In genomic region chr16:10310507-10310906, GRCm38 (mm10) we compare ENCODE assay signal across 27 mouse cellular contexts. TPM values are rescaled to one million over a fixed set of nuclear protein-coding genes. Genes with fewer than 3 reads are reported as not detected.
DNase-seq lines count a peak whose midpoint lies in the region; ATAC-seq lines count a peak whose summit lies in the region.
"Had no signal": no experiment of that assay in that cellular context is flagged by ENCODE, and none has a peak within 500 bp of the region (broad histone marks: within the 10 kb centered on the region; RNA-seq: fewer than 3 reads in every experiment).

No protein-coding gene starts in this region.

- H3K27me3 ChIP-seq in heart, embryonic 11.5 days (ENCODE audit: control insufficient read depth, insufficient read depth, low read length) = no peaks in the 10 kb centered on the region
- no peaks in the 10 kb centered on the region for H3K27me3 ChIP-seq in heart, embryonic 16.5 days (ENCODE audit: control insufficient read depth, insufficient read depth, low read length)
- no peaks in the 10 kb centered on the region; the same call in 1 of the 2 replicates for H3K27me3 ChIP-seq in kidney, embryonic 16.5 days (ENCODE audit: insufficient read depth, low read length)
- H3K27me3 ChIP-seq: intestine, embryonic 15.5 days; lung, embryonic 15.5 days had no signal

- no peak overlapping the region for H3K4me3 ChIP-seq in heart, embryonic 11.5 days (ENCODE audit: low read depth, low read length)
- peak overlapping the region; percentile 7; the same call in 1 of the 2 replicates for H3K4me3 ChIP-seq in heart, embryonic 16.5 days (ENCODE audit: low read length)
- no peak overlapping the region for H3K4me3 ChIP-seq in kidney, embryonic 16.5 days (ENCODE audit: low read length)
- H3K4me3 ChIP-seq: forebrain, embryonic 13.5 days; hindbrain, embryonic 12.5 days; intestine, embryonic 15.5 days; midbrain, embryonic 10.5 days; midbrain, embryonic 15.5 days had no signal

- intact Hi-C loops in heart, postnatal 14 days (cut with DNase I) = no loop called here

- 0 out of 2 replicates have a peak overlapping the region, but pooled peaks have one; percentile 70 for H3K27ac ChIP-seq in heart, embryonic 11.5 days (ENCODE audit: low read depth, low read length)
- peak overlapping the region; percentile 88 for H3K27ac ChIP-seq in heart, embryonic 16.5 days (ENCODE audit: low read length)
- H3K27ac ChIP-seq in kidney, embryonic 16.5 days (ENCODE audit: low read length) = no peak overlapping the region
- H3K27ac ChIP-seq: forebrain, embryonic 13.5 days; hindbrain, embryonic 12.5 days; hindbrain, postnatal 0 days; intestine, embryonic 15.5 days; liver, embryonic 14.5 days; midbrain, embryonic 10.5 days; midbrain, embryonic 15.5 days had no signal

- no peaks in the 10 kb centered on the region for H3K9me3 ChIP-seq in heart, embryonic 11.5 days (replicated peaks; ENCODE audit: control insufficient read depth, low read length)
- no peaks in the 10 kb centered on the region for H3K9me3 ChIP-seq in heart, embryonic 16.5 days (replicated peaks; ENCODE audit: control insufficient read depth, low read length)
- H3K9me3 ChIP-seq in kidney, embryonic 16.5 days (ENCODE audit: low read length) = no peaks in the 10 kb centered on the region
- H3K9me3 ChIP-seq: forebrain, embryonic 13.5 days; hindbrain, embryonic 12.5 days; intestine, embryonic 15.5 days; lung, embryonic 15.5 days; midbrain, embryonic 10.5 days; midbrain, embryonic 15.5 days had no signal

- ATAC-seq in heart, embryonic 11.5 days (replicated peaks; ENCODE audit: insufficient number of reproducible peaks, low FRiP score, low TSS enrichment) = no peak
- ATAC-seq in heart, embryonic 16.5 days (replicated peaks; ENCODE audit: extremely low read depth, insufficient read depth, low FRiP score) = no peak
- no peak for ATAC-seq in kidney, embryonic 16.5 days (ENCODE audit: low FRiP score, low TSS enrichment)
- ATAC-seq: CD4-positive, CD25-positive, alpha-beta regulatory T cell, adult 4 months; forebrain, embryonic 13.5 days; hindbrain, postnatal 0 days; intestine, embryonic 15.5 days; midbrain, embryonic 15.5 days had no signal

- peak; percentile 38 to 40 for DNase-seq in heart, adult 18-20 months
- DNase-seq in heart, postnatal 14 days = no peak
- peak; percentile 48 for DNase-seq in heart, adult 8-10 months (ENCODE audit: low spot score)
- DNase-seq in layer of hippocampus, adult 9-11 months = no peak
- DNase-seq: adrenal gland, postnatal 14 days; cerebellum, adult 11 months; cerebellum, adult 9-11 months; kidney, adult 8-10 months; kidney, postnatal 10 days; liver; right cerebral cortex, postnatal 4 days; thymus, adult 2 months; thymus, postnatal 36 days had no signal

- no peak overlapping the region for H3K9ac ChIP-seq in heart, embryonic 11.5 days (ENCODE audit: low read depth, low read length)
- no peak overlapping the region for H3K9ac ChIP-seq in heart, embryonic 16.5 days (ENCODE audit: low read length)
- no peak overlapping the region for H3K9ac ChIP-seq in kidney, embryonic 16.5 days (replicated peaks; ENCODE audit: low read length)
- H3K9ac ChIP-seq: forebrain, embryonic 13.5 days; hindbrain, embryonic 12.5 days; intestine, embryonic 15.5 days; liver, embryonic 14.5 days; lung, embryonic 15.5 days; midbrain, embryonic 15.5 days had no signal

- WGBS in heart, embryonic 11.5 days (ENCODE audit: insufficient replicate concordance) = 75% methylated on average over 5 of the region's 5 CpGs
- 59% methylated on average over 5 of the region's 5 CpGs for WGBS in heart, embryonic 16.5 days
- 84% methylated on average over 5 of the region's 5 CpGs for WGBS in kidney, embryonic 16.5 days

- H3K4me1 ChIP-seq in heart, embryonic 11.5 days (ENCODE audit: control insufficient read depth, insufficient read depth, low read length) = peaks cover 17% of the 10 kb centered on the region
- peaks cover 32% of the 10 kb centered on the region for H3K4me1 ChIP-seq in heart, embryonic 16.5 days (ENCODE audit: control insufficient read depth, insufficient read depth, low read length)
- H3K4me1 ChIP-seq in kidney, embryonic 16.5 days (ENCODE audit: insufficient read depth, low read length) = peaks cover 5% of the 10 kb centered on the region; the same call in 1 of the 2 replicates

- H3K36me3 ChIP-seq in heart, embryonic 11.5 days (ENCODE audit: control insufficient read depth, insufficient read depth, low read length) = no peaks in the 10 kb centered on the region
- no peaks in the 10 kb centered on the region; the same call in 1 of the 2 replicates for H3K36me3 ChIP-seq in heart, embryonic 16.5 days (ENCODE audit: control insufficient read depth, insufficient read depth)
- no peaks in the 10 kb centered on the region for H3K36me3 ChIP-seq in kidney, embryonic 16.5 days (ENCODE audit: insufficient read depth, low read length)
- H3K36me3 ChIP-seq: hindbrain, embryonic 12.5 days; intestine, embryonic 15.5 days; lung, embryonic 15.5 days; midbrain, embryonic 10.5 days; midbrain, embryonic 15.5 days had no signal

- H3K4me2 ChIP-seq in heart, embryonic 11.5 days = no peak overlapping the region
- peak overlapping the region; percentile 75; the same call in 1 of the 2 replicates for H3K4me2 ChIP-seq in heart, embryonic 16.5 days (ENCODE audit: low read depth, low read length)
- H3K4me2 ChIP-seq in kidney, embryonic 16.5 days (replicated peaks; ENCODE audit: low read depth, low read length) = no peak overlapping the region
- H3K4me2 ChIP-seq: forebrain, embryonic 13.5 days; hindbrain, embryonic 12.5 days; intestine, embryonic 15.5 days; midbrain, embryonic 15.5 days had no signal

RNA-seq across cellular contexts. Expression of gene Emp2, which starts 3.3 kb away (rescaled TPM):
- total RNA-seq in heart, adult 18-20 months (2021) = 10 to 100 TPM; 31.4 to 34.6 TPM
- 10 to 100 TPM; 40.6 to 46.0 TPM for total RNA-seq in heart, postnatal 14 days (2021)
- 10 to 100 TPM; 32.6 to 40.9 (median 37.7) TPM for total RNA-seq in heart, adult 8-10 months (2022)
- polyA plus RNA-seq in heart, embryonic 11.5 days (2014; fragmentation: Nextera tagmentation; extraction: Ambion mirVana) = 21.9 and 24.7 TPM in 2 replicates
- 56.9 and 64.1 TPM in 2 replicates for polyA plus RNA-seq in heart, embryonic 16.5 days (2015; fragmentation: Nextera tagmentation; extraction: Ambion mirVana)
- polyA plus RNA-seq in kidney, embryonic 16.5 days (2015; fragmentation: Nextera tagmentation; extraction: Ambion mirVana) = 24.6 and 28.7 TPM in 2 replicates
- total RNA-seq: common myeloid progenitor, adult 5-6 weeks; megakaryocyte progenitor cell, adult 5-6 weeks had no signal
- polyA plus RNA-seq: CD4-positive, CD25-positive, alpha-beta regulatory T cell, adult 4 months had no signal

Comparison
In these comparisons a context has a peak if more than half of its experiments do, and no peak if none do; other contexts are left out.
1. DNase-seq: peak in heart, adult 18-20 months (2 of 2) and heart, adult 8-10 months (single experiment); none in heart, postnatal 14 days (0 of 2) and layer of hippocampus, adult 9-11 months (single experiment).